Mouse (Mus musculus) liver, adult 2 months (tissue): ENCODE data around the gene Dlat. TPM values are rescaled to one million over a fixed set of nuclear protein-coding genes. Genes with fewer than 3 reads are reported as not detected.
A peak's percentile ranks its signal among the peaks of the same experiment; 100 is the strongest.

Experiments used
- DNase-seq: peaks from one replicate; pipeline ENCODE4 v3.0.0-alpha.2; 2011; ENCODE audit warnings: low read depth, low spot score; ENCODE audit errors: extremely low read depth
- H3K27ac ChIP-seq: fragments of 200-500 bp; replicated peaks from 2 replicates; pipeline ENCODE4 v1.5.1; 2012; ENCODE audit warnings: low read depth, mild to moderate bottlenecking, control low read depth, inconsistent platforms, low read length; ENCODE audit not compliant: insufficient read depth
- H3K27me3 ChIP-seq: fragments of 200-500 bp; 2 replicates; pipeline ENCODE4 v1.6.1; 2012; ENCODE audit warnings: mild to moderate bottlenecking, moderate library complexity, low read length, inconsistent platforms; ENCODE audit not compliant: control insufficient read depth, insufficient read depth
- H3K36me3 ChIP-seq: fragments of 200-500 bp; 2 replicates; pipeline ENCODE4 v1.6.1; 2012; ENCODE audit warnings: low read length, inconsistent platforms; ENCODE audit not compliant: control insufficient read depth, insufficient read depth
- H3K4me1 ChIP-seq: fragments of 200-500 bp; 2 replicates; pipeline ENCODE4 v1.6.1; 2011; ENCODE audit warnings: low read length; ENCODE audit not compliant: control insufficient read depth, insufficient read depth
- H3K4me3 ChIP-seq: fragments of 200-500 bp; 2 replicates; pipeline ENCODE4 v1.5.1; 2011; ENCODE audit warnings: low read depth, mild to moderate bottlenecking, control low read depth, low read length, moderate library complexity; ENCODE audit not compliant: insufficient read depth
- H3K79me2 ChIP-seq: fragments of 200-500 bp; 2 replicates; pipeline ENCODE4 v1.6.1; 2012; ENCODE audit warnings: inconsistent platforms, mild to moderate bottlenecking, low read length, moderate library complexity; ENCODE audit not compliant: control insufficient read depth, insufficient read depth
- H3K9ac ChIP-seq: fragments of 200-500 bp; 2 replicates; pipeline ENCODE4 v1.6.1; 2012; ENCODE audit warnings: low read depth, mild to moderate bottlenecking, control low read depth, inconsistent platforms, low read length
- CTCF ChIP-seq: fragments of 200-500 bp; IDR thresholded peaks from 2 replicates; pipeline ENCODE4 v1.5.1; 2011; ENCODE audit warnings: low read depth, low read length, control low read depth
- POLR2A ChIP-seq: fragments of 200-500 bp; IDR thresholded peaks from 2 replicates; pipeline ENCODE4 v1.6.1; 2011; ENCODE audit warnings: low read length, control low read depth; ENCODE audit not compliant: insufficient read depth; ENCODE audit errors: extremely low read depth
- WGBS: fragments of 180-500 bp; shearing (Covaris S2); methylation state at CpG from one replicate; pipeline ENCODE4 v1.1.7; 2018; 5-methylcytosine and 5-hydroxymethylcytosine counted together
- polyA plus RNA-seq: library from polyadenylated mRNA; depleted of rRNA; stranded (reverse); fragments of >200 nt; gene quantifications from 2 replicates; pipeline ENCODE4 v1.2.3, GENCODE M21; 2012
- total RNA-seq: library from RNA; depleted of rRNA; stranded (reverse); fragments of >200 nt; gene quantifications from 2 replicates; pipeline ENCODE4 v1.2.3, GENCODE M21; 2014

Dlat gene
- total and polyA plus RNA-seq, 2 experiments = 25.5 to 39.5 TPM

GRCm38 (mm10) chr9:50686866-50687652, 27.5 kb upstream of the Dlat start:
- Histone ChIP-seq H3K4me1 (peaks cover 8% of the 10 kb centered on the region), H3K79me2 (no peaks in the 10 kb centered on the region), H3K9ac (peak overlapping the region; percentile 11; the same call in 1 of the 2 replicates), H3K36me3 (peaks cover 25% of the 10 kb centered on the region), H3K27ac (peak overlapping the region; percentile 50; the same call in 1 of the 2 replicates), H3K4me3 (no peak overlapping the region), H3K27me3 (no peaks in the 10 kb centered on the region)
- no peak for TF ChIP-seq CTCF
- TF ChIP-seq POLR2A = no peak
- peak; percentile 80 for DNase-seq
- 41% methylated on average over 6 of the region's 6 CpGs for WGBS

DNA sequence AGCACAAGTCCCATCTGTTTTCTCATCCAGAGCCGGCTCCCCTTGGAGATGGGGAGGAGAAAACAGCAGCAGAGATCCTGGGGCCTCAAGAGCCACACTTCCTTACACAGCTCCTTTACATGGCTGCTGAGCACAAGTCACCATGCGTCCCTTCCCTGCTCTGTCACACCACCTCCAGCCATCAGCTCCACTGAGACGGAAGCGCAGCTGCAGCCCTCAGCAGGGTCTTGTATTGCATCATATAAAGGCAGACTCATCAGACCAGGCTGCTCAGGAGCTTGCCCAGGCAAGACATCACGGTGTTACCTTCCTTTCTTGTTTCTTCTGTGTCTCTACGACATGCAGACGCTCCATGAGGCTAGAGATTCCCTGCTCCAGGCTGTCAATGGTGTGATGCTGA, 22.1 kb upstream of the Dlat start:
- peaks cover 44% of the 10 kb centered on the region for H3K36me3 ChIP-seq
- peaks cover 10% of the 10 kb centered on the region for H3K4me1 ChIP-seq
- no peaks in the 10 kb centered on the region for H3K79me2 ChIP-seq
- H3K4me3 ChIP-seq = no peak overlapping the region
- no peak for DNase-seq
- no peak overlapping the region for H3K27ac ChIP-seq
- WGBS = 80% methylated on average over 7 of the region's 7 CpGs
- TF ChIP-seq CTCF = no peak
- TF ChIP-seq POLR2A = no peak
- no peak overlapping the region for H3K9ac ChIP-seq
- H3K27me3 ChIP-seq = no peaks in the 10 kb centered on the region

DNA sequence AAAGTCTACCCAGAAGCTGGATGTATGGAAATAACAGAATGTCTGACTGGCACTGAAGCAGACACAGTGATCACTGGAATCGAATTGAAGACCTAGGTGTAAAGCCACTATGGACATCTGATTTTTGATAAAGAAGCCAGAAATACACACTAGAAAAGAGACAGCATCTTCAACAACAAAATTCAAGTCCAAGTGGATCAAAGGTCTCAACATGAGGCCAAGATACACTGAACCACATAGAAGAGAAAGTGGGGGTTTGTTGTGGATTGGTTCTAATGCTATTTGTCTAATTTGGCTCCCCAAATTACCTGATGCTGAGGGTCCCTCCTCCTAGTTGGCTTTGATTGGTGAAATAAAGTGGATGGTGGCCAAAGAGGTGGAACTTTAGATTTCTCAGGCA, 19.8 kb upstream of the Dlat start:
- 28% methylated on average over 1 of the region's 1 CpGs for WGBS
- no peak overlapping the region for H3K4me3 ChIP-seq
- no peaks in the 10 kb centered on the region for H3K79me2 ChIP-seq
- TF ChIP-seq POLR2A = no peak
- TF ChIP-seq CTCF = no peak
- no peak overlapping the region for H3K9ac ChIP-seq
- H3K27me3 ChIP-seq = no peaks in the 10 kb centered on the region
- peak; percentile 75 for DNase-seq
- H3K4me1 ChIP-seq = peaks cover 5% of the 10 kb centered on the region; the same call in 1 of the 2 replicates
- H3K36me3 ChIP-seq = peaks cover 41% of the 10 kb centered on the region
- H3K27ac ChIP-seq = peak overlapping the region; percentile 67

- no peak for DNase-seq
- Histone ChIP-seq H3K27ac (no peak overlapping the region), H3K79me2 (no peaks in the 10 kb centered on the region), H3K4me1 (peaks cover 4% of the 10 kb centered on the region), H3K9ac (no peak overlapping the region), H3K27me3 (no peaks in the 10 kb centered on the region), H3K4me3 (no peak overlapping the region), H3K36me3 (peaks cover 10% of the 10 kb centered on the region)
- no peak for TF ChIP-seq POLR2A
- TF ChIP-seq CTCF = peak; percentile 61
- WGBS = 42% methylated on average over 1 of the region's 1 CpGs
Measured at GRCm38 (mm10) chr9:50674771-50675170, 15.2 kb upstream of the Dlat start.

- Histone ChIP-seq H3K79me2 (no peaks in the 10 kb centered on the region), H3K4me1 (peaks cover 22% of the 10 kb centered on the region), H3K36me3 (no peaks in the 10 kb centered on the region; the same call in 1 of the 2 replicates), H3K4me3 (no peak overlapping the region), H3K9ac (no peak overlapping the region), H3K27ac (no peak overlapping the region), H3K27me3 (no peaks in the 10 kb centered on the region)
- 31% methylated on average over 5 of the region's 5 CpGs for WGBS
- TF ChIP-seq POLR2A = no peak
- TF ChIP-seq CTCF = peak; percentile 67
- peak; percentile 66 for DNase-seq
Measured at GRCm38 (mm10) chr9:50670690-50671089, 11.1 kb upstream of the Dlat start.
